Mouse (Mus musculus): ENCODE measurements around the gene Gon4l. TPM values are rescaled to one million over a fixed set of nuclear protein-coding genes. Genes with fewer than 3 reads are reported as not detected.
"Not testable (repeated sequence)": the region's sequence is repeated elsewhere in the genome, so short reads cannot be mapped to it uniquely, and the experiment has no call there.

Gene Gon4l
- 10 to 100 TPM; 43.1 to 44.8 TPM for total RNA-seq (2021)

DNA sequence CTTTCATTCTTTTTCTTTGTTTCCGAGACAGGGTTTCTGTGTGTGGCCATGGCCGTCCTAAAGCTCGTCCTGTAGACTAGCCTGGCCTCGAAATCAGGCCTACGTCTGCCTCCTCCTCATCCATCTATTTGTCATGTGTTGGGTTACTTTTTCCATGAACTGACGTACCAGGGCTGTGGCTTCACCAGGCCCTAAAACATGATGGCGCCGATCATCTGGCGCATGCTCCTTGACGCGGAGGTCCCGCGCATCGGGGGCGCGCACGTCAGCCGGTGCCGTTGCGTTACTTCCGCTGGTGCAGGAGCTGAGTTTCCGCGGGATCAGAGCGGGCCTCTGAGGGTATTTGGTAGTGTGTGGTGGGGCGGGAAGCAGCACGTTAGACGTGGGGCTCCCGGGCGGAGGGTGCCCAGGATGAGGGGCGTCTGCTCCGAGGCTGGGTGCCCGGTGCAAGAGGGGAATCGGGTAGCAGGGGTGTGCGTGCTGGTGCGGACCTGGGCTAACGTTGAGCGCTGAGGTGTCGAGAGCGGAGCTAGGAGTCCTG lies at the start of gene Gon4l:
Gene Gon4l, plus strand, starts transcription at position 281 of the 541 bp plus-strand sequence.
- intact Hi-C loops (cut with DNase I); DNase-seq (ENCODE audit: extremely low spot score in 1 of 2, low spot score in 2 of 2): not testable (repeated sequence)

DNA sequence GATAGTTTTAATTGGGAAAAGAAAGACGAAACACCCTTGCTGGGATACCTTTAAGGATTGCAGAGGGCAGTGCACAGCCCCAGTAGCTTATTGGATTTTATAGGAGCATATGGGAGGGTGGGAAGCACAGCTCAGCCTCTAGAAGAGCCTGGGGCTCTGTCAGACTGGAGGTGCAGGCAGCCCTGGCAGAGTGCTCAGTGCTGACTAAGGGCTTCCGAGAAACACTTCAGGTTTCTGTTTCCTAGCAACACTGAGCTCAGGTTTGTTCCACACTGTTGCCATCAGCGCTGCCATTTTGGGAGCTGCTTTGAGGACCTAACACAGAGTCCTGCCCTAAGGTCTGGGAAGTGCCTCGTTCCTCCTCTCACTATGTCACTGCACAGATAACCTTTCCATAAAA lies 48.7 kb upstream of the Gon4l start:
- not testable (repeated sequence) for DNase-seq (ENCODE audit: extremely low spot score in 1 of 2, low spot score in 2 of 2)
- intact Hi-C loops (cut with DNase I) = loop anchor here (5.0 kb wide), 1 partner anchor 61 kb away; no protein-coding TSS in a partner anchor

DNA sequence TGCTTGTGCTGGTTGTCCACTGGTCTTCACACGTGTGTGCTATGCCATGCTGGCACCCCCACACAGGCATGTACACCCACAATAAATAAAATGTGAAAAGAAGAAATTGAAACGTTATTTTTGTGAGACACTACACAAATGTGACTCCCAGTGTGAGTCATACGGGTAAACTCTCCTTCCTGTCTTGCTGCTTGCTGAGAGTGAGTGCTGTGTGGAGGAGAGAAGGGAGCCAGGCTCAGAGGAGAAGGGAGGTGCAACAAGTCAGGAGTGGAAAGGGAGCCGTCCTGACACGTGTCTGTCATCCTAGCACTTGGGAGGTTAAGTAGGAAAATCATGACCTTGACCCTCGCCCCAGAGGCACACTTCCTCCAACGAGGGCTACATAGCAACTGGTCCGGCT lies 48.2 kb upstream of the Gon4l start:
- intact Hi-C loops (cut with DNase I) = loop anchor here (5.0 kb wide), 1 partner anchor 60 kb away; no protein-coding TSS in a partner anchor
- DNase-seq (ENCODE audit: extremely low spot score in 1 of 2, low spot score in 2 of 2) = not testable (repeated sequence)

DNA sequence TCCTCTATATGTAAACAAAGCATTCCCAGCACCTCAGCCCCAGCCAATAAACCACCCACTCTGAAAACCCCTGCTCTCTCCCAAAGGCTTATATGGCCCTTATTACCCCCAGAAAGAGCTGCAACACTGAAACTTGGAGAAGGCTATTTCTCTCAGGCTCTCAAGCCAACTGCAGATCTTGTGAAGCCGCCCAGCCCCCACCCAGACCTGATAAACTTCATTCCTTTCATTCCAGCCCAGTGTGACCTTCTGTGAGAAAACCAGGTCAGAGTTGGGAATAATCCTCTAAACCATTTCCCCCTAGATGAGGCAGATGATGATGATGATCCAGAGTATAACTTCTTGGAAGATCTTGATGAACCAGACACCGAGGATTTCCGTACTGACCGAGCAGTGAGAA lies 47.0 kb upstream of the Gon4l start:
- not testable (repeated sequence) for DNase-seq (ENCODE audit: extremely low spot score in 1 of 2, low spot score in 2 of 2)
- intact Hi-C loops (cut with DNase I) = loop anchor here (5.0 kb wide), 1 partner anchor 59 kb away; no protein-coding TSS in a partner anchor

DNA sequence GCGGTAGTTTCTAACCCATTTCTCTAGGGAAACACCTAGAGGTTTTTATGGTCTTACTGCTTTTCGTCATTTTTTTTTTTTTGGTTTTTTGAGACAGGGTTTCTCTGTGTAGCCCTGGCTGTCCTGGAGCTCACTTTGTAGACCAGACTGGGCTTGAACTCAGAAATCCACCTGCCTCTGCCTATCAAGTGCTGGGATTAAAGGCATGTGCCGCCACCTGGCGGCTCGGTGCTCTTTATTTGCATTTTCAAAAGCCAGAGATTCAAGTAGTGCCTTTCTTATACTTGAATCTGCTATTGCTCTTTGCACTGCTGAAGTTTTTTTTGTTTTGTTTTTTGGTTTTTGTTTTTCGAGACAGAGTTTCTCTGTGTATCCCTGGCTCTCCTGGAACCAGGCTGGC lies 37.5 kb upstream of the Gon4l start:
- DNase-seq (ENCODE audit: extremely low spot score in 1 of 2, low spot score in 2 of 2); intact Hi-C loops (cut with DNase I): not testable (repeated sequence)

DNA sequence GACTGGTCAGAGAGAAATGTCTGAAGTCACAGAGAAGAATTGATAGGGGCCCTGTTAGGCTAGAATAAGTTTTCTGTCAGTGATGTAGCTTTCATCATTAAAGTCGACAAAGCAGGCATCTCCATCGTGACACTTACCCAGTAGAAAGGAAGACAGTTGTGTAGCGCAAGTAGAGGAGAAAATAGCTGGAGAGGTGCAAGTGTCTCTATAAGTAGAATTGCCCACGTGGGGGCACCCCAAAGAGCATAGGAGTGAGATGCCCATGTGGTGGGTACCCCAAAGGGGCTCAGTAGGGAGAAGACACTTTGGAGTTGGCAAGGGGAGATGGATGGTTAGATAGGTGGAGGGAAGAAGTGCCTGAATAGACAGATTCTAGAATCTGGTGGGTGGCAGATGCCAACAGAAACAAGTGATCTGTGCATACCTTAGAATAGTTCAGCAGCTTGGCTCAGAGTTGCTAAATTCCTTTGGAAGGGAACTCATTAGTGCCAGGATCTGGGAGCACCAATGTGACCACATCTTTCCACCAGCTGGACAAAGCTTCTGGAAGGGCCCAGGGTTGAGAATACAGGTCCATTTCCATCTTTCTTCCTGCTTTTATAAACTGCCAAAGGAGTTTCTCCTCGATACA lies 31.0 kb upstream of the Gon4l start:
- DNase-seq (ENCODE audit: extremely low spot score in 1 of 2, low spot score in 2 of 2) = no peak
- intact Hi-C loops (cut with DNase I) = no loop called here

DNA sequence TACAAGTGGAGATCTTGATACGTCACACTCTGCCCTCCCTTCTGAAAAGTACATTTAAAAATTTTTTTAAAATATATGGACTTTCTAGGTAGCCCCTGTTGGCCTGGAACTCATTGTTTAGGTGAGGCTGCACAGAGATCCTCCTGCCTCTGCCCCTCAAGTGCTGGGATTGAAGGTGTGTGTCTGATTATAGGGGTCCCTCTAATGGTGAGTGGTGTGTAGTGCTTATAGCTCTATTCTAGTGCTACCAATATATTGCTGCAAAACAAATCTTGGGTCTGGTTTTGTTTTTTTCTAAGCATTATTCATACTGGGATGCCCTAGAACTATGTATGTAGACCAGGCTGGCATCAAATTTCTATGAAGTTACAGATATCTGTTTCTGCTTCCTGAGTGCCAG lies 9.3 kb upstream of the Gon4l start:
- no peak for DNase-seq (ENCODE audit: extremely low spot score in 1 of 2, low spot score in 2 of 2)
- intact Hi-C loops (cut with DNase I) = no loop called here

DNA sequence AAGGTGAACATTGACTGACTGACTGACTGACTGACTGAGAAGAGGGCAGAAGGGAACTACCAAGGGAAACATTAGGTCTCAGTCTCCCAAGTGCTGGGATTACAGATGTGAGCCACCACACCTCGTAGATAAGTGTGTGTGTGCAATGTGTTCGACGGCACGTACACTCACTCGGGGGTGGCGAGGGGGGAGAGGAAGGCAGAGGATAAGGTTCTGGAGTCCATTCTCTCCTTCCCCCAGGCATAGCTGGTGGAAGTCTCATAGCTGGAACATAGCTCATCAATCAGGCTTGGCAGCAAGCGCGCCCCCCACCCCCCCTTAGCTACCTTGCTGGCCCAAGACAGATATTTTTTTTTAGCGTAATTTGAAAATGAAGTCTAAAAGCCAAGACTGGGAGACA lies 7.8 kb upstream of the Gon4l start:
- intact Hi-C loops (cut with DNase I) = no loop called here
- no peak for DNase-seq (ENCODE audit: extremely low spot score in 1 of 2, low spot score in 2 of 2)

DNA sequence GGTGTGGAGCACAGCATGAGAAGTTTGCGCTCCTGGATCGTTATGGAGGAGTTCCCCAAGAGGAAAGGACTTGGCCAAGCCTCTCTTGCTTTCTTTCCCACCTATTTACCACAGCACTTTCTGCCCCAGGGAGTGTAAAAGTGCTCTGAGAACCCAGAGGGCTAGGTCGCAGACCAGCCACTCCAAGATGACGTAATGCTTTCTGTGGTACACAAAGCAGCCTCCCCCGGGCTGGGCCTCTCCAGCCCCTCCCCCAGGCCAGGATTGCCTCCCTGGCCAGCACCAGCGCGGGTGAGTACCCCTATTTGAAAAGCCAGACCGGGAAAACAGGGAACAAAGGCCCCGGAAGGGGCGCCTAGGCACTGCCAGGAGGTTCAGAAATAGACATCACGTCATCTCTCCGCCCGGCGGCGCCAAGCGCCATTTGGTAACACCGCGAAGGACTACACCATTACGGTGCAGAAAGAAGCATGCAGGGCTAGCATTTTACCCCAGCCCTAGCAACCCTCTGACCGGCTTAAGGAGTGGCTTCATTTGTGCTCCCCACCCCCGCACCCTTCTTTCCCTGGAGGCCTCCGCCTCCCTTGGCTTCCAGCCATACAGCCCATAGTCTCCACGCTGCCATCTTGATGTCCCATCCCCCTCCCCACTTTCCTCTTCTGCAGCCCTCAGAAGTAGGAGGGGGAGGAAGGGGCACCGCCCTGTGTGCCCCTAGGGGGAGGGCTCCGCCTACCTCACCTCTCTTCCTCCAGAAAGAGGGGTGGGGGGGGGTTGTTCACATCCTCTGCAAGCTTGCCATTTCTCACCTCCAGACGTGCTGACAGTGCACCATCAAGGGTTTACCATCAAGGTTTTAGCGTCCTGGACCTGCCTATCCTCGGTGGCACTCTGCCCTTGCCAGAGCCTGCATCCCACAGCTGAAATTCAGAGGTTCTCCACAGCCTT lies 3.6 kb upstream of the Gon4l start:
- peak; percentile 81 to 84 for DNase-seq (ENCODE audit: extremely low spot score in 1 of 2, low spot score in 2 of 2)
- intact Hi-C loops (cut with DNase I) = not testable (repeated sequence)

DNA sequence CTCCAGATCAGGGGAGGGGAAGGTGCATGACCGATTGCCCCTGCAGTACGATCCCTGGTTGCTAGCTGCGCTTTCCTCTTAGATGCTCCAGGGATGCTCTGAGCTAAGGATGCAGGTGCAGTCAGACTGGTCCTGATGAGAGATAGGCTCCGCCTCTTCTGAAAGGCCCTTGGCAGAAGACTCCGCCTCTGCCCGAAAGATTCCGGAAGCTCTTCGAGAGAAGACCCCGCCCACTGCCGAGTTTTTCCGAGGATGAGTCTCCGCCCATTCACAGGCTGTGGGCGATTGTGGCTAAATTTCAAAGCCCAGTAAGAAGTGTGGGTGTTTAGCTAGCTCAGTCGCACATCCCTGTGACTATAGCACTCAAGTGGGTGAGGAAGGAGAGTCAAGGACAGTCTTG lies 2.6 kb upstream of the Gon4l start:
- intact Hi-C loops (cut with DNase I) = not testable (repeated sequence)
- peak; percentile 61 to 64 for DNase-seq (ENCODE audit: extremely low spot score in 1 of 2, low spot score in 2 of 2)

DNA sequence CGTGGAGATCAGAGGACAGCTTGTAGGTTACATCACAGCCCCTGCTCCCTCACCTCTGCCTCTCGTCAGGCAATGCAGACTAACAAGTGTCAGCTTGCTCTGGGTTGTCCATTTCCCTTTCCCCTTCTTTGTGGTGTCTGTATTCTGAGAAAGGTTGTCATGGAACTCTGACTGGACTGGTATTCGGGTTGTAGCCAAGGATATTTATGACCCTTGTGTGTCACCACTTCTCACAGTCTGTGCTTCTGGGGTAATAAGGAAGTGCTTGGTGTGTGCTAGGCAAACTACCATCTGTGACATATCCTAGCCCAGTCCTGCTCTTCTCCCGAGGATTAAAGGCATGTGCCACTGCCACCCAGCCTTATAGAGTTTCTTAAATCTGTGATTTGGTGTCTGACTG lies 14.1 kb downstream of the Gon4l start:
- DNase-seq (ENCODE audit: extremely low spot score in 1 of 2, low spot score in 2 of 2) = no peak
- intact Hi-C loops (cut with DNase I) = loop anchor here (5.0 kb wide), 1 partner anchor 62 kb away; no protein-coding TSS in a partner anchor

DNA sequence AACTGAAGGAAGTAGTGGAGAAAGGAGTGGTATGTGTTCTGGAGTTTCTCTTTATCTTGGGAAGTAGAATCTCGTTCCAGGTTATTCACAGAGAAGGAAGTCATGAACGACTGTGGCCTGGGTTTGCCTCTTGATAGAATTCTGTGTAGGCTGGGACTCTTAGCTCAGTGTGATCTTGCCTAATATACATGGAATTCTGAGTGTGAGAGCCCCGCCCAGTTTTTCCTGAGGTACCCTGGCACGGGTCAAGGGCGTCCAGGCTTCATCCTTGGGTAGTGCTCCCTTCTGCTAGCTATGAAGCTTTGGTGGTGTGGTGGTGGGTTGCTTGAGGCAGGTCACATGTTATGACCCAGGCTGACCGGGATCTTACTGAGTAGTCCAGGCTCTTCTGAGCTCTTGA lies 20.8 kb downstream of the Gon4l start:
- DNase-seq (ENCODE audit: extremely low spot score in 1 of 2, low spot score in 2 of 2) = no peak
- intact Hi-C loops (cut with DNase I) = no loop called here

DNA sequence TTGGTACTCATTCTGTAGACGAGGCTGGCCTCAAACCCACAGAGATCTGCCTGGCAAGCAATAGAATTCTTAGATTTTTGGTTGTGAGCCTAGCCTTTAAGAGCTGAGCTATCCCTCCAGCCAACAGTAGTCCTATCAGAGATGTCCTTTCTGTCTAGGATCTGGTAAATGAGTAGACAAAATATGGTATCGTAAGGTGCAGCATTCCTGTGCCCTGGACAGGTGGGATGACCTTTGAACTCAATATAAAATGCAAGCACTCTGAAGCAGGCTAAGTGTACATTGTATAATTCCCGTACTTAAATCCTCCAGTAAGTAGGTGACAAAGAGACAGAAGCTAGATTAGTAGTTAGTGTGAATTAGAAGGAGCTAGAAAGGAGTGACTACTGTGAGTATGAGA lies 27.1 kb downstream of the Gon4l start:
- intact Hi-C loops (cut with DNase I) = no loop called here
- DNase-seq (ENCODE audit: extremely low spot score in 1 of 2, low spot score in 2 of 2) = no peak

DNA sequence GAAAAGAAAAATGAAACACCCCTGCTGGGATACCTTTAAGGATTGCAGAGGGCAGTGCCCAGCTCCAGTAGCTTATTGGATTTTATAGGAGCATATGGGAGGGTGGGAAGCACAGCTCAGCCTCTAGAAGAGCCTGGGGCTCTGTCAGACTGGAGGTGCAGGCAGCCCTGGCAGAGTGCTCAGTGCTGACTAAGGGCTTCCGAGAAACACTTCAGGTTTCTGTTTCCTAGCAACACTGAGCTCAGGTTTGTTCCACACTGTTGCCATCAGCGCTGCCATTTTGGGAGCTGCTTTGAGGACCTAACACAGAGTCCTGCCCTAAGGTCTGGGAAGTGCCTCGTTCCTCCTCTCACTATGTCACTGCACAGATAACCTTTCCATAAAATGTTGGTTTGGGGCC lies 31.7 kb downstream of the Gon4l start:
- DNase-seq (ENCODE audit: extremely low spot score in 1 of 2, low spot score in 2 of 2); intact Hi-C loops (cut with DNase I): not testable (repeated sequence)

DNA sequence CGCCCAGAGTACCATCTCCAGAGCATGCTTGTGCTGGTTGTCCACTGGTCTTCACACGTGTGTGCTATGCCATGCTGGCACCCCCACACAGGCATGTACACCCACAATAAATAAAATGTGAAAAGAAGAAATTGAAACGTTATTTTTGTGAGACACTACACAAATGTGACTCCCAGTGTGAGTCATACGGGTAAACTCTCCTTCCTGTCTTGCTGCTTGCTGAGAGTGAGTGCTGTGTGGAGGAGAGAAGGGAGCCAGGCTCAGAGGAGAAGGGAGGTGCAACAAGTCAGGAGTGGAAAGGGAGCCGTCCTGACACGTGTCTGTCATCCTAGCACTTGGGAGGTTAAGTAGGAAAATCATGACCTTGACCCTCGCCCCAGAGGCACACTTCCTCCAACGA lies 32.1 kb downstream of the Gon4l start:
- DNase-seq (ENCODE audit: extremely low spot score in 1 of 2, low spot score in 2 of 2); intact Hi-C loops (cut with DNase I): not testable (repeated sequence)

DNA sequence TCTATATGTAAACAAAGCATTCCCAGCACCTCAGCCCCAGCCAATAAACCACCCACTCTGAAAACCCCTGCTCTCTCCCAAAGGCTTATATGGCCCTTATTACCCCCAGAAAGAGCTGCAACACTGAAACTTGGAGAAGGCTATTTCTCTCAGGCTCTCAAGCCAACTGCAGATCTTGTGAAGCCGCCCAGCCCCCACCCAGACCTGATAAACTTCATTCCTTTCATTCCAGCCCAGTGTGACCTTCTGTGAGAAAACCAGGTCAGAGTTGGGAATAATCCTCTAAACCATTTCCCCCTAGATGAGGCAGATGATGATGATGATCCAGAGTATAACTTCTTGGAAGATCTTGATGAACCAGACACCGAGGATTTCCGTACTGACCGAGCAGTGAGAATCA lies 33.4 kb downstream of the Gon4l start:
- intact Hi-C loops (cut with DNase I) = not testable (repeated sequence)

DNA sequence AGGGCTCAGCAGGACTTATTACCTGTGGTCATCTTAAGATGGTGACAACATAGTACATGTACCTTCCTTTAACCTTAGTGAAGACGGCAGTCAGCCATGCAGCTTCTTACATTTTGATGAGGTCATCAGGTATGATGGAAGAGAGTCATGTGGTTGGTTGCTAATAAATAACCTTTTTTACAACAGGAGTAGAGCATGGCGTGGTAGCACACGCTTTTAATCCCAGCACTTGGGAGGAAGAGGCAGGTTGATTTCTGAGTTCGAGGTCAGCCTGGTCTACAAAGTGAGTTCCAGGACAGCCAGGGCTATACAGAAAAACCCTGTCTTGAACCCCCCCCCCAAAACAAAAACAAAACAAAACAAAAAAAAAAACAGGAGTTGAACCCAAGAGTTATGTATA lies 47.5 kb downstream of the Gon4l start:
- DNase-seq (ENCODE audit: extremely low spot score in 1 of 2, low spot score in 2 of 2); intact Hi-C loops (cut with DNase I): not testable (repeated sequence)

More for the DNA sequence above, 33.4 kb downstream of the Gon4l start:
- not testable (repeated sequence) for DNase-seq (ENCODE audit: extremely low spot score in 1 of 2, low spot score in 2 of 2)

DNA sequence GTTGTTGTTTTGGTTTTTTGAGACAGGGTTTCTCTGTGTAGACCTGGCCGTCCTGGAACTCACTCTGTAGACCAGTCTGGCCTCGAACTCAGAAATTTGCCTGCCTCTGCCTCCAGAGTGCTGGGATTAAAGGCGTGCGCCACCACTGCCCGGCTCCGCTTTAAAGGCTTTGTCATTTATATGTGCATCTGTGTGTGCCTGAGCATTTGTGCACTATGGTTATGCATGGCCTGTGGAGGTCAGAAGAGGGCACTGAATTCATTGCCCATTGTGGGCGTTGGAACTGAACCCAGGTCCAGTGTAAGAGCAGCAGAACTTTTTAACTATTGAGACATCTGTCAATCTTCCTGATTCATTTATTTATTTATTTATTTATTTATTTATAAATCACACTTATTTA lies 58.0 kb downstream of the Gon4l start:
- DNase-seq (ENCODE audit: extremely low spot score in 1 of 2, low spot score in 2 of 2); intact Hi-C loops (cut with DNase I): not testable (repeated sequence)

DNA sequence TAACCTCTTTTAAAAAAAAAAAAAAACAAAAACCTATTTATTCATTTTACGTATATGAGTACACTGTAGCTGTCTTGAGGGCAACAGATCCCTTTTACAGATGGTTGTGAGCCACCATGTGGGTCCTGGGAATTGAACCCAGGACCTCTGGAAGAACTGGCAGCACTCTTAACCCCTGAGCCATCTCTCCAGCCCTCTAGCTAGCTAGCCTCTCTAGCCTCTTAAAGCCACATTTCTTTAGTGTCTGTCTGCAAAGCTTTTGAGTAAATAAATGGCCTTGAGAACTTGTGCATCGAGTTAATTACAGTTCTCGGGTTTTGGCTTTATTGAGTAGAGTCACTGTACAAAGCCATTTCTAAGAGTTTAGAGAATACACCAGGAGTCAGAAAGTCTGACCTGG lies 69.8 kb downstream of the Gon4l start:
- intact Hi-C loops (cut with DNase I) = no loop called here
- no peak for DNase-seq (ENCODE audit: extremely low spot score in 1 of 2, low spot score in 2 of 2)

DNA sequence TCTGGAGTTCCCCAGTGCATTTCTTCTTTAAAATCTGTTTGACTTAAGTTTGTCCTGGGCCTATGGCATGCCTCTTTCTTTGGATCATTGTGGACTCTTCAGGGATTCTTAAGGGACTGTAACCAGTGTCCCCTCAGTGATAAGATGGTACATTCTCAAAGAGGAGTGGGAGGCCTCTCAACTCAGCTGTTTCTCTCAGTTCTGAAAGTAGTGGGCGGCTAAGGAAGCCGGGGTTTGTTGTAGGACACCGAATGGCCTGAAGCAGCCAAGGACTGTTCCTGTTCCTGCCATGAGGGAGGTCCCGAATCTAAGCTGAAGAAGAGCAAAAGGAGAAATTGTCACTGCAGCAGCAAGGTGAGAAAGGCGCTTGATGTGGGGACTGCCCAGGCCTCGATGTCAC lies 70.2 kb downstream of the Gon4l start:
- intact Hi-C loops (cut with DNase I) = no loop called here
- DNase-seq (ENCODE audit: extremely low spot score in 1 of 2, low spot score in 2 of 2) = no peak

All from left cerebral cortex, postnatal 10 days (tissue).